Mouse (Mus musculus) liver, embryonic 16.5 days (tissue): Measurements from ENCODE around the gene Vat1. TPM values are rescaled to one million over a fixed set of nuclear protein-coding genes. Genes with fewer than 3 reads are reported as not detected.
A peak's percentile ranks its signal among the peaks of the same experiment; 100 is the strongest.

Experiments
- ATAC-seq: fragments of 200-750 bp; cut with Nextera tagmentation; 2 replicates; pipeline ENCODE4 v1.8.0; 2017; ENCODE audit warnings: low read depth, mild to moderate bottlenecking, moderate number of reproducible peaks, moderate library complexity
- H3K27ac ChIP-seq: fragments of 300-500 bp; sonication (generic); 2 replicates; pipeline ENCODE4 v1.5.1; 2014; ENCODE audit warnings: mild to moderate bottlenecking, low read length
- H3K27me3 ChIP-seq: fragments of 300-500 bp; sonication (generic); 2 replicates; pipeline ENCODE4 v1.6.1; 2014; ENCODE audit warnings: low read depth, low read length, mixed read lengths; ENCODE audit not compliant: control insufficient read depth, insufficient read depth
- H3K36me3 ChIP-seq: fragments of 300-500 bp; sonication (generic); 2 replicates; pipeline ENCODE4 v1.6.1; 2014; ENCODE audit warnings: mild to moderate bottlenecking; ENCODE audit not compliant: control insufficient read depth, insufficient read depth
- H3K4me1 ChIP-seq: fragments of 300-500 bp; sonication (generic); 2 replicates; pipeline ENCODE4 v1.6.1; 2014; ENCODE audit warnings: low read depth, low read length, mixed read lengths; ENCODE audit not compliant: control insufficient read depth
- H3K4me2 ChIP-seq: fragments of 300-500 bp; sonication (generic); 2 replicates; pipeline ENCODE4 v1.6.1; 2014; ENCODE audit warnings: low read depth, low read length, mixed read lengths
- H3K4me3 ChIP-seq: fragments of 300-500 bp; sonication (generic); 2 replicates; pipeline ENCODE4 v1.5.1; 2014; ENCODE audit warnings: low read depth, mild to moderate bottlenecking, low read length
- H3K9ac ChIP-seq: fragments of 300-500 bp; sonication (generic); 2 replicates; pipeline ENCODE4 v1.6.1; 2014; ENCODE audit warnings: low read depth, low read length
- H3K9me3 ChIP-seq: fragments of 300-500 bp; sonication (generic); replicated peaks from 2 replicates; pipeline ENCODE4 v1.6.1; 2016; ENCODE audit warnings: low read length; ENCODE audit not compliant: control insufficient read depth
- WGBS: fragments of 180-500 bp; shearing (Covaris S2); extraction: QIAGEN DNeasy Blood & Tissue Kit; methylation state at CpG from one replicate; pipeline ENCODE4 v1.1.7; 2014; ENCODE audit not compliant: insufficient replicate concordance; 5-methylcytosine and 5-hydroxymethylcytosine counted together
- polyA plus RNA-seq: library from polyadenylated mRNA; unstranded; fragments of >200 nt; fragmentation: Nextera tagmentation; extraction: Ambion mirVana; gene quantifications from 2 replicates; pipeline ENCODE4 v1.2.1, GENCODE M21; 2015

Vat1 gene
- polyA plus RNA-seq, 1 experiment from 2014 or later = 12.3 TPM

DNA sequence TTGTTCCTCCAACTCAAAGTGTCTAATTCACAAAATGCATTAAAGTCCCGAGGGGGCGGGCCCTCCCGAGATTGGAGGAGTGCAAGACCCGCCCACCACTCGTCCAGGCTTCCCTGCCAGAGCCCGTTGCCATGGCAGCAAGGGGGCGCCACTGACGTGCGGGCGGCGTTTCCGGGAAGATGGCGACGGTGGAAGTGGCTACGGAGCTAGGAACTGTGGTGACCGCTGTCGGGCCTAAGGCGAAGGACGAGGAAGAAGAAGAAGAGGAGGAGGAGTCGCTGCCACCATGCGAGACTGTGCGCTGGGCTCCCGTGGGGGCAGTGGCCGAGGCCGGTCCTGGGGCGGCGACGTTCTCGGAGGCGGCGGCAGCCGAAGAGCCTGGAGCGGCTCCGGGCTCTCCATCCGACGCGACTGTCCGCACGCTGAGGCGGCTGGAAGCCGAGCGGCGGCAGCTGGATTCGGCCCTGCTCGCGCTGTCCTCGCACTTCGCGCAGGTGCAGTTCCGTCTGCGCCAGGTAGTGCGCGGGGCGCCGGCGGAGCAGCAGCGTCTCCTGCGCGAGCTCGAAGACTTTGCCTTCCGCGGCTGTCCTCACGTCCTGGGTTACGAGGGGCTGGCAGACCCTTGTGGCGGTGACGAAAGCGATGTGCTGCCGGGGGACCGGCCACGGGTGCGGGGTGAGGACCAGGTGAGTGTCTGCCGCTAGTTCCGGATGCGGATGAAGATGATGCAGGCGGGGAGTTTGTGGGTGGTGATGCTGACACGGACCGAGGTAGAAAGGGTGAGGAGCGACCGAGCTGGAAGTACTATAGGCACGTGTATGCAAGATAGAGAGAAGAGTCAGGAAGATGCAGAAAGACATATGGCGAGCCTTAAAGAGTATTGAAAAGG is 40.9 kb downstream of the Vat1 start, which contains the start of the genes Rundc1 and Ptges3l:
Gene Rundc1 (plus strand): TSS at position 161 of the 889 bp plus-strand sequence.
Gene Ptges3l (minus strand): TSS at position 409 of the 889 bp plus-strand sequence.
- Histone ChIP-seq H3K27ac (peak within 1 kb of the TSS; percentile 80), H3K4me3 (peak within 1 kb of the TSS; percentile 95), H3K36me3 (peaks cover 5% of the 10 kb centered on the region; the same call in 1 of the 2 replicates), H3K27me3 (no peaks in the 10 kb centered on the region), H3K4me2 (peak within 1 kb of the TSS; percentile 95), H3K9ac (peak within 1 kb of the TSS; percentile 85), H3K9me3 (no peaks in the 10 kb centered on the region), H3K4me1 (peaks cover 23% of the 10 kb centered on the region)
- WGBS = under 1% methylated on average over 81 of the region's 81 CpGs
- peak; percentile 92 for ATAC-seq

DNA sequence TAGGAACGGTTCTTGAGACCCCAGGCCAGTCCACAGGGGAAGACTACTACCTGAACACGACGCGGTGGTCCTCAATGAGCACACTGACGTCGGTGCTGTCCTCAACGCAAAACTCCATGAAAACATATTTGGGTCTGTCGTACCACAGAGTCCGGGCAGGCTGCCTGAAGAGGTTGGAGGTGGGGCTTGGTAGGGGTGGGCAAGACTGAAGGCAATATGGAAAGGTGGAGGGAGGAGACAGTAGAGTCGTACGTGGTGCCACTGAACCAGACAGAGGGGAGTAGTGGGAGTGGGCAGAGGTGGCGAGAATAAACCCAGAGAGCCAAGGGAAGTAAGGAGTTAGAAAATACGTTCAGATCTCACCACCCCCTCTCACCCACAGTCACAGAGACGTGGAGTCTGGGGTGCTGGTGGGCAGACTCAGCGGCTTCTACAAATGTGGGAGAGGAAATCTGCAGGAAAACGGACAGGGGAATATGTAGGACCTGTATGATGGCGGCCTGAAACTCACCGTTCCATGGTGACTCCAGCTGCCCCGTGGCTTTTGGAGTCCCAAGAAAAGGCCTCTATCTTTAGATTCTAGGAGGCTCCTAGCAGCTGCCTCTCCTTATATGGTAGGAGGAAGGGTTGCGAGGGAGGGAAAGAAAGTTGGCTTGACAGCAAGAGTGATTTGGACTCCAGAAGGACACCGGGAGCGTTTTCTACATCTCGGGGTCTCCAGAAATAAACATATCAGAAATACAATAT is 41.8 kb downstream of the Vat1 start, which contains the start of gene Gm27029:
Gene Gm27029 (minus strand): TSS at position 692 of the 747 bp plus-strand sequence.
- WGBS = 8% methylated on average over 23 of the region's 23 CpGs
- H3K4me1 ChIP-seq = peaks cover 23% of the 10 kb centered on the region
- H3K4me2 ChIP-seq = peak within 1 kb of the TSS; percentile 95
- H3K9me3 ChIP-seq = no peaks in the 10 kb centered on the region
- no peak for ATAC-seq
- H3K27ac ChIP-seq = peak within 1 kb of the TSS; percentile 80
- H3K27me3 ChIP-seq = no peaks in the 10 kb centered on the region
- no peaks in the 10 kb centered on the region for H3K36me3 ChIP-seq
- H3K9ac ChIP-seq = peak within 1 kb of the TSS; percentile 85
- peak within 1 kb of the TSS; percentile 95 for H3K4me3 ChIP-seq

DNA sequence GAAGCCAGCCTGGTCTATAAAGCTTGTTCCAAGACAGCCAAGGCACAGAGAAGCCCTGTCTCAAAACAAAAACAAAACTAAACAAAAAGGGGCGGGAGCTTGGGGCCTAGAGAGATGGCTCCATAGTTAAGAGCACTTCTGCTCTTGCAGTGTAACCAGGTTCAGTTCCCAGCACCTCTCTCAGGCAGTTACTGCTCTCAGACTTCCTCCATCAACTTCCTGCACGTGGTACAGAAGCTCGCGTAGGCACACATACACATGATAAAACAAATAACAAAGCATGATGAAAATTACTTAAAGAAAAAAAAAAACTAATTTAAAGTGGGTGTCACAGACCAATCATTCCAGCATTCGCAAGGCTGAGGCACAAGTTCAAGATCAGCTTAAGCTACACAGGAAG is 45.9 kb downstream of the Vat1 start:
- 61% methylated on average over 5 of the region's 5 CpGs for WGBS
- no peaks in the 10 kb centered on the region for H3K36me3 ChIP-seq
- no peak for ATAC-seq

DNA sequence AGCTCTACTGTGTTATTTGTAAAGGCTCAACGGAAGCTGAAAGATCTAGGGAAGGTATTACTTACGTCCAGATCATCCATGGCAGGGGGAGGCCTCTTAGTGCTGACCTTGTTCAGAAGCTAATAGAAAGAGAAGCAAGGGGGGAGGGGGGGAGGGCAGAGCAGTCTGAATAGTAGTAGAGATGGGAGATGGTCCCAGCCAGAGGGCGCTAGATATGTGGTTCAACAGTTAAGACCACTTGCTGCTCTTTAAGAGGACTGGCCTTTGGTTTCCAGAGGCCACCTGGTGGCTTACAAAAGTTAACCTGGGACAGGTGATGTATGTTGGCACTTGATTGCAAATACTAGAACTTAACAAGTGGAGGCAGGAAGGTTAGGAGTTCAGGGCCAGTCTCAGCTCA is 46.4 kb downstream of the Vat1 start:
- Histone ChIP-seq H3K27me3 (no peaks in the 10 kb centered on the region), H3K27ac (no peak overlapping the region), H3K4me1 (peaks cover 16% of the 10 kb centered on the region), H3K4me2 (no peak overlapping the region), H3K9me3 (no peaks in the 10 kb centered on the region), H3K36me3 (no peaks in the 10 kb centered on the region), H3K9ac (no peak overlapping the region), H3K4me3 (no peak overlapping the region)
- 42% methylated on average over 3 of the region's 3 CpGs for WGBS
- ATAC-seq = no peak

More for the DNA sequence above, 45.9 kb downstream of the Vat1 start:
- Histone ChIP-seq H3K9me3 (no peaks in the 10 kb centered on the region), H3K27me3 (no peaks in the 10 kb centered on the region), H3K27ac (no peak overlapping the region), H3K4me2 (no peak overlapping the region), H3K4me1 (peaks cover 18% of the 10 kb centered on the region), H3K4me3 (no peak overlapping the region), H3K9ac (no peak overlapping the region)

DNA sequence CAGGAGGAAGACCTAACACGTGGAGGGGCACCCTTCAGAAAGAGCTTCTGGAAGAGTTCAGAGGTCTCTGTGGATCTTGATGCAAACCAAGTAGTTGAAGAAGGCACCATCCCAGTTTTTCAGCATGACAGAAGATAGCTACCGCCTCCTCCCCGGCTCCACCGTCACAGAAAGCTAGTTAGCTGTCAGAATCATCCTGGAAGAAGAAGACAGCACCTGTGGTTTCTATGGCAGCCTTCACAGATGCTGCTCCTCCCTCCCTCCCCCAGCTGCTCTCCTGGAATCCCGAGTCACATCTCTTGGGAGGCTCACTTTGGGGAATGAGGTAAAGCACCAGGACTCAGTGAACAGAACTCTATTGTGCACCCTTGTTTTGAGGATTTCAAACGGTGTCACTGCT is 47.0 kb downstream of the Vat1 start:
- Histone ChIP-seq H3K36me3 (no peaks in the 10 kb centered on the region), H3K9me3 (no peaks in the 10 kb centered on the region), H3K27me3 (no peaks in the 10 kb centered on the region), H3K4me1 (peaks cover 9% of the 10 kb centered on the region), H3K4me3 (no peak overlapping the region), H3K9ac (no peak overlapping the region), H3K4me2 (no peak overlapping the region), H3K27ac (no peak overlapping the region)
- no peak for ATAC-seq
- 67% methylated on average over 6 of the region's 6 CpGs for WGBS

DNA sequence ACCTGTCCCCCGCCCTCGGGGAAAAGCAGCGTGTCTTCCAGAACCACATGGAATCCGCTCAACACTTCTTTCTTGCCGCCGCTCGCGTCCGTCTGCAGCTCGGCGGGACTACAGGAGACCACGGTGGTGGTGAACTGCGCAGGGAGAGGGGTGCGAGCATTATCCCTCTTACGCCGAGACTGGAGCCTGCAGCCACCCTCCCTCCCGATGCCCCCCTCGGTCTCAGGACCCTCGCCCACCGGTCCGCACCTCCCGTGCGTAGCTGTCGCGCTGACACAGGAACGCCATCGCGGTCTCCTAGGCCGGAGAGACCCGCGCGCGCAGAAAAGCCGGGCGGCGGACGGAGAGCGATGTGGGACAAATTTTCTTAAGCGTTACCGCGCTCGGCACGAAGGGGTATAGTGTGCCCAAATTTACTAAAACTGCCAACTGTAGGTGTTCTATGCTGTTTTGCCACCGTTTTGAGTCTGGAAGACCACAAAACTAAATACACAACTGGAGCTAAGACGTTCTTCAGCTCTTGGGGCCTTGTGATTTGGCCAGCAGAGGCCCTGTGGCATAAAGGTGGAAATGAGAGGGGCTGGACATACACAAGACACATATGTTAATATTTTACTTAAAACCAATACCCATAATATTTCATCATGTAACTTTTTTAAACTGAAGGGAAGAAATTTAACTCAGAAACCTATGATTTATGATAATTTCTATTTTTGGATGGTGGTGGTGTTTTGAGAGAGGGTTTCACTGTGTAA is 48.8 kb downstream of the Vat1 start, which contains the start of gene Aarsd1:
Gene Aarsd1 (minus strand): TSS at position 515 of the 755 bp plus-strand sequence.
- H3K4me1 ChIP-seq = peaks cover 8% of the 10 kb centered on the region
- peak; percentile 78 for ATAC-seq
- peak within 1 kb of the TSS; percentile 32; the same call in 1 of the 2 replicates for H3K27ac ChIP-seq
- H3K9ac ChIP-seq = peak within 1 kb of the TSS; percentile 84
- H3K9me3 ChIP-seq = no peaks in the 10 kb centered on the region
- H3K4me3 ChIP-seq = peak within 1 kb of the TSS; percentile 88
- no peaks in the 10 kb centered on the region for H3K27me3 ChIP-seq
- peaks cover 3% of the 10 kb centered on the region; the same call in 1 of the 2 replicates for H3K36me3 ChIP-seq
- peak within 1 kb of the TSS; percentile 85 for H3K4me2 ChIP-seq
- WGBS = under 1% methylated on average over 45 of the region's 45 CpGs

DNA sequence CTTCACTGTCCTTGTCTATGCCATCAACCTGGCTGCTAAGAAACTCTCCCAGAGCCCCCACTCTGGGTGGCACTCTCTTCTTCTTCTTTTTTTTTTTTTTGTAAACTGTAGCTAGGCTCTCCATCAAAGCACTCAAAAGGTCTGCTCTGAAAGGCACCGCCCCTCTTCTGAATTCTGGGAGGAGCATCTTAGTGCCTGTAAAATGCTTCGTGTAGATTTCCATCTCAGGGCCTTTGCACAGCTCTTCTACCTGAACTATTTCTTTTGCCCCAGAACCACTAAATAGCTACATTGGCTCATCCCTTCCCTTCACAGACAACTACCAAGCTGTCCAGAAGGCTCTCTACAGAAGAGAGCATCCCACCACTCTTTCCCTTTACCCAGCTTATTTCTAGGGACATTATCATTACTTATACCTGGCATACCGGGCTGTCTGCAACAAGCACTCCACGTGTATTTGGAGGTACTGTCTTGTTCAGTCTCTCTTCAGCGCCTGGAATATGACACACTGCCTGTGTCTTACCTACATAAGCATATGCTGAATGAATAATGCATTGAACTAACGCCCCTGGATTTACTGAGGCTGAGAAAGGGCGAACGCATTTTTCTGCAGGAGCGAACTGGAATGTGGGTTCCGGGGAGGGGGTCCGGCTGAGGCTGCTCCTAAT is 49.5 kb downstream of the Vat1 start:
- under 1% methylated on average over 11 of the region's 11 CpGs for WGBS
- H3K4me3 ChIP-seq = peak overlapping the region; percentile 88
- H3K4me1 ChIP-seq = peaks cover 8% of the 10 kb centered on the region
- no peaks in the 10 kb centered on the region for H3K27me3 ChIP-seq
- H3K9me3 ChIP-seq = no peaks in the 10 kb centered on the region
- H3K36me3 ChIP-seq = peaks cover 3% of the 10 kb centered on the region
- peak overlapping the region; percentile 84 for H3K9ac ChIP-seq
- ATAC-seq = peak; percentile 46; the same call in 1 of the 2 replicates
- H3K4me2 ChIP-seq = peak overlapping the region; percentile 85
- peak overlapping the region; percentile 32; the same call in 1 of the 2 replicates for H3K27ac ChIP-seq

DNA sequence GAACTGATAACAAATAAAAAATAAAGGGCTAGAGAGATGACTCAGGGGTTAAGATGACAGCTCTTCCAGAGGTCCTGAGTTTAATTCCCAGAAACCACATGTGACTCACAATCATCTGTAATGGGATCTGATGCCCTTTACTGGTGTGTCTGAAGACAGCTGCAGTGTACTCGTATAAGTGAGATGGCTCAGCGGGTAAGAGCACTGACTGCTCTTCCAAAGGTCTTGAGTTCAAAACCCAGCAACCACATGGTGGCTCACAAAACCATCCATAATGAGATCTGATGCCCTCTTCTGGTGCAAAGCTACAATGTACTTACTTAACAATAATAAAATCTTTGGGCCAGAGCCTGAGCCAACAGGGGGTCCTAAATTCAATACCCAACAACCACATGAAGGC is 50.7 kb downstream of the Vat1 start:
- ATAC-seq = no peak
- 75% methylated on average over 2 of the region's 2 CpGs for WGBS
- Histone ChIP-seq H3K9me3 (no peaks in the 10 kb centered on the region), H3K36me3 (peaks cover 6% of the 10 kb centered on the region), H3K27ac (no peak overlapping the region), H3K9ac (no peak overlapping the region), H3K4me2 (no peak overlapping the region), H3K4me3 (no peak overlapping the region), H3K27me3 (no peaks in the 10 kb centered on the region), H3K4me1 (peaks cover 8% of the 10 kb centered on the region)
